In genomic region chr13:114712601-114713000, GRCm38 (mm10) we compare ENCODE assay signal across 27 mouse cellular contexts.
"Had no signal": no experiment of that assay in that cellular context is flagged by ENCODE, and none has a peak within 500 bp of the region (broad histone marks: within the 10 kb centered on the region; RNA-seq: fewer than 3 reads in every experiment).

No protein-coding gene starts in this region.

- DNase-seq: gastrocnemius, adult 2 months; gastrocnemius, postnatal 10 days; gastrocnemius, postnatal 36 days; heart, adult 18-20 months; heart, postnatal 10 days; heart, postnatal 36 days; kidney, adult 18-20 months; kidney, adult 8-10 months; kidney, postnatal 10 days; kidney, postnatal 25 days; kidney, postnatal 4 days; liver; liver, embryonic 13.5 days; liver, postnatal 0 days had no signal

- H3K4me2 ChIP-seq: heart, embryonic 12.5 days; hindbrain, embryonic 13.5 days; hindbrain, embryonic 15.5 days; intestine, embryonic 15.5 days; limb, embryonic 12.5 days; liver, embryonic 11.5 days; liver, embryonic 13.5 days; liver, embryonic 15.5 days had no signal

- H3K36me3 ChIP-seq: heart, embryonic 10.5 days; heart, embryonic 12.5 days; hindbrain, embryonic 13.5 days; hindbrain, embryonic 15.5 days; intestine, embryonic 15.5 days; limb, embryonic 12.5 days; liver, embryonic 13.5 days; liver, embryonic 15.5 days had no signal

- H3K27me3 ChIP-seq: heart, embryonic 12.5 days; hindbrain, embryonic 13.5 days; hindbrain, embryonic 15.5 days; intestine, embryonic 15.5 days; limb, embryonic 12.5 days; liver, embryonic 13.5 days; liver, embryonic 15.5 days had no signal

- H3K4me1 ChIP-seq: heart, embryonic 10.5 days; heart, embryonic 12.5 days; hindbrain, embryonic 13.5 days; hindbrain, embryonic 15.5 days; intestine, embryonic 15.5 days; limb, embryonic 12.5 days; liver, embryonic 13.5 days; liver, embryonic 15.5 days had no signal

- H3K9me3 ChIP-seq: heart, embryonic 10.5 days; hindbrain, embryonic 13.5 days; hindbrain, embryonic 15.5 days; intestine, embryonic 15.5 days; liver, embryonic 13.5 days; liver, embryonic 15.5 days had no signal

- H3K9ac ChIP-seq: heart, embryonic 12.5 days; hindbrain, embryonic 13.5 days; hindbrain, embryonic 15.5 days; intestine, embryonic 15.5 days; limb, embryonic 12.5 days; liver, embryonic 13.5 days; liver, embryonic 15.5 days; liver, postnatal 0 days had no signal

- H3K27ac ChIP-seq: gastrocnemius, adult 2 months; heart, embryonic 10.5 days; hindbrain, embryonic 13.5 days; hindbrain, embryonic 15.5 days; hindbrain, postnatal 0 days; intestine, embryonic 15.5 days; layer of hippocampus, adult 2 months; left cerebral cortex, adult 2 months; limb, embryonic 12.5 days; liver, embryonic 13.5 days; liver, embryonic 15.5 days had no signal

- H3K4me3 ChIP-seq: gastrocnemius, adult 2 months; heart, embryonic 10.5 days; heart, embryonic 12.5 days; hindbrain, embryonic 13.5 days; hindbrain, embryonic 15.5 days; intestine, embryonic 15.5 days; layer of hippocampus, adult 2 months; left cerebral cortex, adult 2 months; limb, embryonic 12.5 days; liver, embryonic 13.5 days; liver, embryonic 15.5 days had no signal

- ATAC-seq: hindbrain, postnatal 0 days; inflammation-experienced regulatory T-cells, adult 6 months; intestine, embryonic 15.5 days; intestine, postnatal 0 days; liver, postnatal 0 days had no signal
